Mouse (Mus musculus): ENCODE measurements around the gene Sprtn. TPM values are rescaled to one million over a fixed set of nuclear protein-coding genes. Genes with fewer than 3 reads are reported as not detected.

Gene Sprtn
- polyA plus RNA-seq, 1 experiment: 7.7 TPM

GRCm38 (mm10) chr8:124898251-124898905, 692 bp downstream of the Sprtn start:
- 3% methylated on average over 31 of the region's 31 CpGs for WGBS
- no peak for DNase-seq (ENCODE audit: low read depth, low spot score)

DNA sequence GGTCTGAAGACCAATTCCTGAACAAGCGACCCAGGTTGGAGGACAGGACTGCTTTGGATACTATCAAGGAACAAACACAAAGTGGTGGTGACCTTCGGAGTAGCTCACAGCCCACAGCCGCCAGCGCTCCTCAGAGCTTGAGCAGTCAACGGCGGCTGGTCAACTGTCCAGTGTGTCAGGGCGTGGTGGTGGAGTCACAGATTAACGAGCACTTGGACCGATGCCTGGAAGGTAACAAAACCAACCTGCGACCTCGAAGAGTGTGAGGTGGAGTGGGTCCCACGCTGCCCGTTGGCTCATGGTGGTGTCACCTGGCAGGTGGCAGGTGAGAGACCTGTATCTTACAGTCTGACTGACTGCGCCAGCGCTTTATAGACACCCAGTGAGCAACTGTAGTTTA, 5.5 kb downstream of the Sprtn start:
- no peak for DNase-seq (ENCODE audit: low read depth, low spot score)
- 64% methylated on average over 15 of the region's 15 CpGs for WGBS

DNA sequence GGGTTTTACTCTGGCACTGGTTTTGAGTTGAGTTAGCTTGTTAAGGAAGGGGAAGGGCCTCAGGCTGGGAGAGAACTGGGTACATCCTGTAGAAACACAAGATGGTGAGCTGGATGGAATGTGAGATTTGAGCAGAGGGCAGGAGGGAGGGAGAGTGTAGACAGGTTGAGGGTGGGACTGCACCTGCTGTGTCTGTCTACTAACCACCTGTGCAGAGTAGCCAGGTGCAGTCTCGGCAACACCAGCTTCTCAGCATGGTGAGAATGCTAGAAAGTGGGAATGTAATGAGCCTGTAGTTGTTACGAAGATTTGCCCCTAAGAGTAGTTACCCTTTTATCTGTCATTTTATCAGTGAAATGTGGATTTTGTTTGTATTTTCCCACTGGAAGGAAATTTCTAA, 7.8 kb downstream of the Sprtn start:
- no peak for DNase-seq (ENCODE audit: low read depth, low spot score)
- WGBS: 60% methylated on average over 2 of the region's 2 CpGs

GRCm38 (mm10) chr8:124909936-124910335, 12.2 kb downstream of the Sprtn start:
- DNase-seq (ENCODE audit: low read depth, low spot score): no peak
- WGBS: 90% methylated on average over 16 of the region's 16 CpGs

- DNase-seq (ENCODE audit: low read depth, low spot score): no peak
- WGBS: 75% methylated on average over 10 of the region's 10 CpGs
Observed at GRCm38 (mm10) chr8:124910349-124910748, 12.7 kb downstream of the Sprtn start.

DNA sequence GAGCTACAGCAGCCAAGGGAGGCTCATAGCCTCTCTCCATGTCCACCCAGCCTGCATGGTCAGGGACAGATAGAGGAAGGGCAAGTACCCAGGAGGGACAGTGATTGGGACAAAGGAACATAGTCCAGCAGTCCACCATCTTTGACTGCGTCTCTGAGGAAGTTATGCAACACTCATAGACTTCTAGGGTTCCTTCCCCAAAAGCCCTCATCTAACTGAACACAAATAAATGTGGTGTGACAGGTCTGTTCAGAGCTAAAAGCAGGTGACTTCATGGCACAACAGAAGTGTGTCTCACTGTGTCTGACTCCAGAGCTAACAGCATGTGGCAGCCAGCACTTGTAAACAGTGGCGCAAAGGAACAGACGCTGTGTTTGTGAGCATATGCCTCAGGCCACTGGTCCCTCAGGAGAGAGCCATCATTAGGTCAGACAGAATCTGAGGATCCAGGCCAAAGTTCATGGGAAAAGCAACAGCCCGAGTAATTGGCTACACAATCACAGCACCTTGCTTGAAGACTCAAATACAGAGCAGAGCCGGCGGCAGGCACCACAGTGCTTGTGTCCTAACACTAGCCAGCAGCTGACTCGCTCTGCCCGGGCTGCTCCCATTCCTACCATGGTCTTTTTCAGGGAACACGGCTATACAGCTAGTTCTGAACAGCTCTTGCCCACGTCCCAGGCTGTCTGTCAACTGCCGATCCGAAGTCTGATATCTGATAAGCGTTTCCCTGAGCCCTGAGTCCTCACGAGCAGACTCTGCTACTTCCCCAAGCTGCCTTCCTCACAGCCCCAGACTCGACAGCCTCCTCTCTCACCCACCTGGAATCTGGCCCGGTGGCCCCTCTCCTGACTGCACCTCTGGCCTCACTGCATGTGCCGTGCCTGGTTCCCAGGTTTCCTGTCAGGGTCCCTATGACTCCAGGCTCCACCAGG, 14.5 kb downstream of the Sprtn start:
- DNase-seq (ENCODE audit: low read depth, low spot score): no peak
- WGBS: 77% methylated on average over 17 of the region's 17 CpGs

DNA sequence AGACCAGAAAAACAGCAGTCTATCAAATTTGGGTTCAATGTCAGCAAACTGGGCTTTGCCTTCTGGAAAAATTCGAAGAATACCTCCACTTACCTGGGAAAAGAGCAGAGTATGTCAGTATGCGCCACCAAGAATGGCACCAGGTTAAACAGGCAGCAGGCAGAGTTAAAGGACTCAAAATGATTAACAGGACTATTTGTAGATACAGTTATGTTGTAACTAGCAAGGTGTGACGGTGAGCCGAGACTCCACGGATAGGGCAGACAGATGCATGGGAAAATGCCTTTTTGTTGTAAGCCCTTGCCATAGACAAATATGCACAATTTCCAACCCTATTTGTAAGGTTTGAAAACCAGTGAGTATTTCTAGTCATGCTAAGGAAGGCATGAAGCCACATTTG, 16.4 kb downstream of the Sprtn start:
- over 99% methylated on average over 5 of the region's 5 CpGs for WGBS
- no peak for DNase-seq (ENCODE audit: low read depth, low spot score)

DNA sequence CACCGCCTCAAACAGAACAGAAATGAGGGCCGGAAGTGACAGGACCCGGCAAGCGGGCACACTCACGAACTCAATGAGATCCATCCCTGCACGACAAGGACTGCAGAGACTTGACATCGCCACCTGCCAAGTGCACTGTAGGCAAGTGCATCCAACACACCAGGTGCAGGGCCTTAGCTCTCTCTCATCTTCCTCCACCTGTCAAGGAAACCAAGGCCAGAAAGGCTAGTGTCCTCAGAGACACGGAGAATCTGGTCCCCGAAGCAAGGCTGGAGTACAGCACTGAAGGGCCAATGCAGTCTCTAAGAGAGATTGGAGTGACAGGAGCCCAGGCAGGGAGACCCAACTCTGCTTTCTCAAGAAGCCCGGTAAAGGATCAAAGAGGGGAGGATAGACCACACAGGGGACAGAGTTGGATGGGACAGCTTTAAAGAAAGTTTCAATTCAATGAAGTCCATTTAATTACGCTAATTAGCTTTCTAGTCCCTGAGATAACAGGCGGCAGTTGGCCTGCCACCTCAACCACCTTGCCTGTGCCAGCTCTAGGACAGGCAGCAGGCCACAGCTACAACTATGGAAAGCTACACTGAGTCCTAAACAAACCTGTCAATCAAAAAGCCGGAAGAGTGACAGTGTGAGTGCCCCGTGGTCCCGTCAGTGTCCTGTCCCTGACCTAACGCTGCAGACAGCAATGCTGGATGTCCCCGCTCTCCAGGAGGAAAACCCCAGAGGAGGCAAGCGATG, 20.2 kb downstream of the Sprtn start:
- DNase-seq (ENCODE audit: low read depth, low spot score): no peak
- WGBS: 82% methylated on average over 18 of the region's 18 CpGs

- WGBS: 21% methylated on average over 18 of the region's 18 CpGs
- no peak for DNase-seq (ENCODE audit: low read depth, low spot score)
Observed at GRCm38 (mm10) chr8:124921369-124922279, 23.9 kb downstream of the Sprtn start.

GRCm38 (mm10) chr8:124922490-124923089, 24.9 kb downstream of the Sprtn start:
- WGBS: 14% methylated on average over 11 of the region's 11 CpGs
- no peak for DNase-seq (ENCODE audit: low read depth, low spot score)

DNA sequence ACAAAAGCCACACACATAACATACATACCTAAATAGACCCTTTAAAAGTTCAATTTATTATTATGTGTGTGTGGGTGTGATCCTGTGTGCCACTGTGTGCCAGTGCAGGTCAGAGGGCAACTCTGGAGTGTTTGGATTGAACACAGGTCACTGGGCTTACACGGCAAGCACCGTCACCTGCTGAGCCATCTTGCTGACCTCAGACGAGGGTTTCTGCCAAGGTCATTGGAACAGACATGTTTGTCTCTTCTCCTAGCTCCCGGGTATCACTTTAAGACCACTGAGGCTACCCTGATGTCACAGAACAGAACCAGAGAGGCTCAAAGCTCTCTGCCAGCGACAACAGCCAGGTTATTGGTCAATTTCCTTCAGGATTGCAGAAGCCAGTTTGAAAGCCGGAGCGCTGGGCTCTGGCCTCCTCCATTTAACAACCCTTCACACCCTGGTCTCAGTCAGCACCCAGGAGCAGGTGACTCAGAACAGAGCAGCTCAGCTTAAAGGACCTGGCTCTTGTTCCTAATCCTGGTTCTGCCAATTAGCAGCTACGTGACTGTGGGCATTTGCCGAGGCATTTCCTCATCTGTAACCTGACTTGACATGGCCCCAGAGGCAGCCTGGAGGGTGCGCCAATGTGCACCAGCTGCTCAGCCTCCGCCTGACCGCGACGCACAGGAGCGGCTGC, 26.4 kb downstream of the Sprtn start:
- no peak for DNase-seq (ENCODE audit: low read depth, low spot score)
- 70% methylated on average over 15 of the region's 15 CpGs for WGBS

DNA sequence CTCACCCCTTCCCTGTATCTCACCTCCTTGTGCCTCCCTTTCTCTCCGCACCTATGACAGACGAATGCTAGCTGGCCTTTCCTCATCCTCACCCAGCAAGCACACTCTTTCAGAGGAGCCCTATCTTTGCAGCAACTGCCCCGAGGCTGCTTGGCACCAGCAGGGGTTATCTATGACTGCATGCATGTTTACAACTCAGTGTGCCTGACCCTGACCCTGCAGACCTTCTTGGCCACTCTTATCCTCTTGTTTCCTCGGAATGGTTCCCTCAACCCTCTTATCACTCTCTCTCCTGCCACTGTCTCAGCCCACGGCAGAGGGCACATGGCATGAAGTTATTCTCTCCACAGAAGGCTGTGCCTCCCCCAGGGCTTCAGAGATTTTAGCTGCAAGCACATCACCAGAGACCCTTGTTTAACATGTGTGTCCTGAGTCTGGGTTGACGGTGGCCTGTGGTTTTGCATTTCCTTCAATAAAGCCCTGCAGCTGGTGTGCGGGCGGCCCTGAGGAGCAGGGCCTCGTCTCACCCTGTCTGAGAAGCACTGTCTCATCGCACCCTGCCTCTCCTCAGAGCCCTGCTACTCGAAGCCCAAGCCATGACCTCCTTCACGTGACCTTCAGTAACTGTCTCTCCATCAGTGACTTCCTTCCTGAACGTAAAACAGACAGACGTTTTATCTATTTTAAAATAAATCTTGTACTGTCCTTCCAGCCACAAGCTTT, 28.0 kb downstream of the Sprtn start:
- 72% methylated on average over 14 of the region's 14 CpGs for WGBS
- DNase-seq (ENCODE audit: low read depth, low spot score): no peak

- DNase-seq (ENCODE audit: low read depth, low spot score): no peak
- 49% methylated on average over 10 of the region's 10 CpGs for WGBS
Observed at GRCm38 (mm10) chr8:124926351-124926771, 28.7 kb downstream of the Sprtn start.

- WGBS: 82% methylated on average over 11 of the region's 11 CpGs
- no peak for DNase-seq (ENCODE audit: low read depth, low spot score)
Observed at GRCm38 (mm10) chr8:124929006-124929405, 31.3 kb downstream of the Sprtn start.

DNA sequence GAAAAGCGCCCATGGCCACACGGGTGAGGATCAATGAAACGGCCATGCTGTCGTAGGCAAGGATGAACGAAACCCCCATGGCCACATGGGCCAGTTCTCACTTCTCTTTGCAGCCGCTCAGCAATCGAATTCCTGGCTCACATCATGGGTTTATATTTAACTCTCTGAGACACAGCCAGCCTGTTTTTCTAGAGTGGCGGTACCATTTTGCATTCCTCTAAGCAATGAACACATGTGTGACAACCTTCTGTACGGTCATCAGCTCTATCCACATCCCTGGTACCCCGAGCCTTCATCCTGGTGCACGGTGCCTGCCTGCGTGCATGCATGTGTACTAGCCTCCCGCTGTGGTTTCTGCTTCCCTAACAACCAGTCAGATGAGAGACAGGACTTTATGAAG, 32.4 kb downstream of the Sprtn start:
- WGBS: 82% methylated on average over 13 of the region's 13 CpGs
- DNase-seq (ENCODE audit: low read depth, low spot score): no peak

DNA sequence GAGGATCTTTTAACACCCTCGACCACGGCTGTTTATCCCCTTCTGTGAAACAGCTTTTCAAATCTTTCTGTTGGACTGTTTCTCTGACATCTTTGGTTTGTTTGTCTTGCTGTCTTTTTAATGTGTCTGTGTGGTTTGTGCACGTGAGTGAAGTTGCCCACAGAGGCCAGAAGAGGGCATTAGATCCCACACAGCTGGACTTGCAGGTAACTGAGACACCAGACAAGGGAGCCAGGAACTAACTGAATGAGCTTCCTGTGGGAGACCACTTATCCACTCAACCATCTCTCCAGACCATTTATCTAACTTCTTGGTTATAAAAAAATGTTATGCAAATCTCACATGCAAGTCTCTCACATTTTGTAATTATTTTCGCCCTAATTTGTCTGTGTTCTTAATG, 33.0 kb downstream of the Sprtn start:
- no peak for DNase-seq (ENCODE audit: low read depth, low spot score)

GRCm38 (mm10) chr8:124932435-124932834, 34.7 kb downstream of the Sprtn start:
- no peak for DNase-seq (ENCODE audit: low read depth, low spot score)
- 51% methylated on average over 3 of the region's 3 CpGs for WGBS

More for the DNA sequence above, 33.0 kb downstream of the Sprtn start:
- WGBS: 89% methylated on average over 4 of the region's 4 CpGs

GRCm38 (mm10) chr8:124935116-124935515, 37.4 kb downstream of the Sprtn start:
- WGBS: 82% methylated on average over 5 of the region's 5 CpGs
- no peak for DNase-seq (ENCODE audit: low read depth, low spot score)

Data from large intestine, adult 2 months (tissue).